ENCODE assay signal across 26 mouse cellular contexts in the genomic region with DNA sequence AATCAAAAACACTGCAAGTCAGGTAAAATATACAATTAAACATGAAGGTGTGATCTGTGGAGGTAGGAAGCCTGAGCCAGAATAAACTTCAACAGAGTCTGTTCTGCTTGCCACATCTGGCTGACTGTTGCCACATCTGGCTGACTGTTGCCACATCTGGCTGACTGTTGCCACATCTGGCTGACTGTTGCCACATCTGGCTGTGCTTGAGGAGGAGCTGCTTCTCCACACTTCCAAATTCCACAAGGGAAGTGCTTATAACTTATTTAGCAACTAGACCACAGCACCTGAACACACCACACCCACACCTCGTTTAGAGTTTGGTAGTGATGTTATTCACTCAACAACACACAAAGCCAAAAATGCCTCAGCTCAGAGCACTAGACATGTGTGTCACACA.
DNase-seq lines count a peak whose midpoint lies in the region; ATAC-seq and TF ChIP-seq lines count a peak whose summit lies in the region.
"Had no signal": no experiment of that assay in that cellular context is flagged by ENCODE, and none has a peak within 500 bp of the region (broad histone marks: within the 10 kb centered on the region; RNA-seq: fewer than 3 reads in every experiment).

No protein-coding gene starts in this region.

- H3K9ac ChIP-seq in limb, embryonic 13.5 days = no peak overlapping the region
- H3K9ac ChIP-seq: embryonic facial prominence, embryonic 15.5 days; forebrain, embryonic 15.5 days; hindbrain, embryonic 12.5 days had no signal

- H3K4me1 ChIP-seq in limb, embryonic 13.5 days = peaks cover 42% of the 10 kb centered on the region
- peaks cover 5% of the 10 kb centered on the region; the same call in 1 of the 2 replicates for H3K4me1 ChIP-seq in limb, embryonic 10.5 days
- H3K4me1 ChIP-seq in bone marrow, adult 2 months (ENCODE audit: control insufficient read depth, insufficient read depth, low read length) = peaks cover 3% of the 10 kb centered on the region; the same call in 1 of the 2 replicates

- 79% methylated on average over 1 of the region's 1 CpGs for WGBS in limb, embryonic 13.5 days
- 97% methylated on average over 1 of the region's 1 CpGs for WGBS in limb, embryonic 10.5 days
- WGBS in bone marrow, adult 2 months = 37% methylated on average over 1 of the region's 1 CpGs

- H3K4me2 ChIP-seq in limb, embryonic 13.5 days (replicated peaks) = no peak overlapping the region
- H3K4me2 ChIP-seq: embryonic facial prominence, embryonic 15.5 days; forebrain, embryonic 15.5 days; hindbrain, embryonic 12.5 days had no signal

- no peaks in the 10 kb centered on the region for H3K9me3 ChIP-seq in limb, embryonic 13.5 days
- no peaks in the 10 kb centered on the region for H3K9me3 ChIP-seq in limb, embryonic 10.5 days (replicated peaks)
- H3K9me3 ChIP-seq: embryonic facial prominence, embryonic 15.5 days; forebrain, embryonic 10.5 days; forebrain, embryonic 15.5 days; heart, embryonic 10.5 days; hindbrain, embryonic 12.5 days had no signal

- no peak for TF ChIP-seq CTCF in bone marrow, adult 2 months (IDR thresholded peaks at IDR 0.05; ENCODE audit: control insufficient read depth, insufficient read depth, low read length)

- no peak for DNase-seq in limb, embryonic 10.5 days (ENCODE audit: low spot score)
- DNase-seq in 416B (ENCODE audit: low read depth) = peak; percentile 57
- no peak for DNase-seq in retina, postnatal 1 day
- DNase-seq in gastrocnemius, postnatal 36 days = no peak
- no peak for DNase-seq in thymus, postnatal 14 days
- DNase-seq: adrenal gland, adult 8-10 months; adrenal gland, postnatal 36 days; cerebellum, adult 11-12 months; cerebellum, adult 9-11 months; embryo, embryonic 11 days; gastrocnemius, postnatal 14 days; heart, adult 18-20 months; heart, postnatal 10 days; heart, postnatal 4 days had no signal

- H3K36me3 ChIP-seq in limb, embryonic 13.5 days = peaks cover 29% of the 10 kb centered on the region
- H3K36me3 ChIP-seq in limb, embryonic 10.5 days = peaks cover 32% of the 10 kb centered on the region

- intact Hi-C loops in gastrocnemius, postnatal 36 days (cut with DNase I) = no loop called here

- peak overlapping the region; percentile 10; the same call in 1 of the 2 replicates for H3K27ac ChIP-seq in limb, embryonic 13.5 days
- H3K27ac ChIP-seq in limb, embryonic 10.5 days = no peak overlapping the region
- H3K27ac ChIP-seq in bone marrow, adult 2 months (ENCODE audit: control insufficient read depth, insufficient read depth, low read depth, low read length, poor library complexity) = peak overlapping the region; percentile 20; the same call in 1 of the 2 replicates
- H3K27ac ChIP-seq: embryonic facial prominence, embryonic 15.5 days; forebrain, embryonic 10.5 days; forebrain, embryonic 15.5 days; heart, embryonic 10.5 days; hindbrain, embryonic 12.5 days had no signal

- no peaks in the 10 kb centered on the region for H3K27me3 ChIP-seq in limb, embryonic 13.5 days
- H3K27me3 ChIP-seq in limb, embryonic 10.5 days (ENCODE audit: low read depth, poor library complexity, severe bottlenecking) = no peaks in the 10 kb centered on the region
- H3K27me3 ChIP-seq: CH12.LX; embryonic facial prominence, embryonic 15.5 days; forebrain, embryonic 15.5 days; hindbrain, embryonic 12.5 days had no signal

- no peak for TF ChIP-seq POLR2A in bone marrow, adult 2 months (IDR thresholded peaks at IDR 0.05; ENCODE audit: borderline replicate concordance, control insufficient read depth, low read depth, low read length)

- H3K4me3 ChIP-seq in limb, embryonic 13.5 days = no peak overlapping the region
- no peak overlapping the region for H3K4me3 ChIP-seq in limb, embryonic 10.5 days
- H3K4me3 ChIP-seq in bone marrow, adult 2 months (replicated peaks; ENCODE audit: control insufficient read depth, low read depth, low read length) = no peak overlapping the region
- H3K4me3 ChIP-seq: embryonic facial prominence, embryonic 15.5 days; erythroblast, embryonic 14.5 days; forebrain, embryonic 10.5 days; forebrain, embryonic 15.5 days; heart, embryonic 10.5 days; hindbrain, embryonic 12.5 days had no signal

- ATAC-seq in limb, embryonic 13.5 days (ENCODE audit: low FRiP score, low read depth) = no peak
- ATAC-seq in megakaryocyte progenitor cell, adult 5-6 weeks (replicated peaks; ENCODE audit: poor library complexity) = peak; percentile 67
- ATAC-seq: forebrain, embryonic 15.5 days; hindbrain, embryonic 16.5 days; inflammation-experienced regulatory T-cells, adult 6 months had no signal
